Mouse (Mus musculus): ENCODE measurements around the gene Prmt3.

DNA sequence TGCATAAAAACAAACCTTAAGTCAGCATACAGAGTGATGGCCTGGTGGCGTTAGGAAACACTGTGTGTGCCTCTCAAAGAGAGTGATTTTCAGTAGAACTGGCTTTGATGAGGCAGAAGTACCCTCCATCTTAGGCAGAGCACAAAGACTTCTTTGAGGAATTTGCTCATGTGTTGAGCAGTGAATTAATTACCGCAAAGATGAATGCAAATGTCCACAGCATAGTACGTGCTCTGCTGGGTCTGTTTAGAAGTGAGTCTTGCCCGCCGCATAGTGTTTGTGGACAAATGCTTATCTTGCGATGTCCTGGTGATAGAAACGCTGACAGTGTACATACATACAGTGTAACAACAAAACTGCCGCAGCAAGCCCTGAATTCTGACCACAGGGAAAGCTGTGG, 38.7 kb upstream of the Prmt3 start:
- TF ChIP-seq MYOD1 (IDR thresholded peaks at IDR 0.05; ENCODE audit: control insufficient read depth in 1 of 3, insufficient read length in 2 of 3, low read depth in 2 of 3): no peak
- TF ChIP-seq POLR2A (IDR thresholded peaks at IDR 0.05; ENCODE audit: insufficient read length, low read depth): no peak
- TF ChIP-seq MYOG (IDR thresholded peaks at IDR 0.05; ENCODE audit: control insufficient read depth in 1 of 3, insufficient read depth in 1 of 3, insufficient read length in 2 of 3, low read depth in 2 of 3): no peak
- no peak for TF ChIP-seq MAX (IDR thresholded peaks at IDR 0.05; ENCODE audit: low read depth)

Measured in myocyte (in vitro differentiated cells).